Mouse (Mus musculus): Measurements from ENCODE around the gene Pard3b. TPM values are rescaled to one million over a fixed set of nuclear protein-coding genes. Genes with fewer than 3 reads are reported as not detected.

Pard3b gene
- polyA plus RNA-seq, 1 experiment: 0.69 TPM

DNA sequence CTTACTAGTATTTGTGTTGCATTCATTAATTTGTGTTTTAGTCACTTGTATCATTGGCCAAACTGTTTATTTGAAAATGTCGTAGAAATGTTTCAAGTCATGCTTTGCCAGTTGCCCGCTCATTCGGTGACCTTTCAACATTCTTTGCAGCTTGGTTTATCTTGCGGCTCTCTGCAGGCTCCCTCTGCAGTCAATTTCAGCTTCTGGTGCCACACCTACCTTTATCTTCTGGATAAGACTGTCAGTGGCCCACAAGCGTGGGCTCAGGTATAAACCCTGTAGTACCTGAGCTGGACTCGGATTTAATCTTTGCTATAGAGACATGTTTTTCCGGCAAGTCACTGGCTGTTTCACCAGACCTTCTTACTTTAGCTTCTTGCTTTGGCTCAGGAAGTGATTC lies 456.3 kb downstream of the Pard3b start:
- H3K4me3 ChIP-seq (ENCODE audit: extremely low read depth, insufficient read depth, insufficient read length): no peak overlapping the region
- no peaks in the 10 kb centered on the region for H3K4me1 ChIP-seq (ENCODE audit: control insufficient read depth, insufficient read depth, insufficient read length)
- no peak overlapping the region for H3K27ac ChIP-seq (ENCODE audit: insufficient read depth, low read length)
- TF ChIP-seq POLR2A (IDR thresholded peaks at IDR 0.05; ENCODE audit: low read depth, low read length): no peak
- no peak for TF ChIP-seq CTCF (IDR thresholded peaks at IDR 0.05; ENCODE audit: extremely low read depth, insufficient read depth, insufficient read length, insufficient replicate concordance)
- 95% methylated on average over 7 of the region's 7 CpGs for WGBS
- DNase-seq (ENCODE audit: low read depth in 1 of 2, low spot score in 2 of 2): no peak
- H3K36me3 ChIP-seq (ENCODE audit: control insufficient read depth, insufficient read depth, low read length): no peaks in the 10 kb centered on the region
- H3K27me3 ChIP-seq (ENCODE audit: control insufficient read depth, insufficient read depth, low read length): no peaks in the 10 kb centered on the region

DNA sequence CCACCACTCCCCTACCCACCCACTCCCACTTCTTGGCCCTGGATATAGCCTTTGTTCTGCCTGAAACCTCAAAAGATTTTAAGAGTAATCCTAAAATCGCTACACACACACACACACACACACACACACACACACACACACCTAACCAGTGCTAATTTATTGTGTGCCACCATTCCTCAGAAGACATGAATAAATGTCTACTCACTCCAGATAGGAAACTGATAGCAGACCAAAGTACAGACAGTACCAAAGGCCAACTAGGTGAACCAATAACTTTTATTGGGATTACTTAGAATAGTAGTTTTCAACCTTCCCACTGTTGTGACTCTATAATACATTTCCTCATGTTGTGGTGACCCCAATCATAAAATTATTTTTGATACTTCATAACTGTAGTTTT lies 483.8 kb downstream of the Pard3b start:
- H3K4me3 ChIP-seq (ENCODE audit: extremely low read depth, insufficient read depth, insufficient read length): no peak overlapping the region
- 97% methylated on average over 1 of the region's 1 CpGs for WGBS
- H3K27ac ChIP-seq (ENCODE audit: insufficient read depth, low read length): no peak overlapping the region
- H3K27me3 ChIP-seq (ENCODE audit: control insufficient read depth, insufficient read depth, low read length): no peaks in the 10 kb centered on the region
- H3K36me3 ChIP-seq (ENCODE audit: control insufficient read depth, insufficient read depth, low read length): no peaks in the 10 kb centered on the region
- TF ChIP-seq CTCF (IDR thresholded peaks at IDR 0.05; ENCODE audit: extremely low read depth, insufficient read depth, insufficient read length, insufficient replicate concordance): no peak
- TF ChIP-seq POLR2A (IDR thresholded peaks at IDR 0.05; ENCODE audit: low read depth, low read length): no peak
- H3K4me1 ChIP-seq (ENCODE audit: control insufficient read depth, insufficient read depth, insufficient read length): no peaks in the 10 kb centered on the region
- no peak for DNase-seq (ENCODE audit: low read depth in 1 of 2, low spot score in 2 of 2)

DNA sequence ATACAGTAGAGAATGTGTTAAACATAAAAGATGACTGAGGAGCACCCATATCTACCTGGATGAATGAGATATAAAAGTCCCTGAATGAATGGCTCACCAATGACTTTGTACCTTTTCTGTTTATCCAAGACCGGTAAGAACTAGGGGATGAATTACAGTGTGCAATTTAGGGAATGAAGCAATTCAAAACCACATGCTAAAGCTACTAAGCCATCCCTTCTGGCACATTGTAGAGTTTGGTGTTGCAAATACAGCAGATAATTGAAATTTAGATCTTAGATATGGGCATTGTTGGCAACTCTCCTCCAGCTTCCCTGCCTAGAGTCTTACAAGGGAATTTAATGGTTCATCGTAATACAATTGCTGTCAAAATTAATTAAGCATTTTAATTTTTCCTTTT lies 490.6 kb downstream of the Pard3b start:
- WGBS: 94% methylated on average over 2 of the region's 2 CpGs
- no peak overlapping the region for H3K4me3 ChIP-seq (ENCODE audit: extremely low read depth, insufficient read depth, insufficient read length)
- H3K27me3 ChIP-seq (ENCODE audit: control insufficient read depth, insufficient read depth, low read length): no peaks in the 10 kb centered on the region
- no peaks in the 10 kb centered on the region for H3K4me1 ChIP-seq (ENCODE audit: control insufficient read depth, insufficient read depth, insufficient read length)
- H3K27ac ChIP-seq (ENCODE audit: insufficient read depth, low read length): no peak overlapping the region
- DNase-seq (ENCODE audit: low read depth in 1 of 2, low spot score in 2 of 2): no peak
- TF ChIP-seq POLR2A (IDR thresholded peaks at IDR 0.05; ENCODE audit: low read depth, low read length) (no peak), CTCF (IDR thresholded peaks at IDR 0.05; ENCODE audit: extremely low read depth, insufficient read depth, insufficient read length, insufficient replicate concordance) (no peak)
- no peaks in the 10 kb centered on the region for H3K36me3 ChIP-seq (ENCODE audit: control insufficient read depth, insufficient read depth, low read length)

DNA sequence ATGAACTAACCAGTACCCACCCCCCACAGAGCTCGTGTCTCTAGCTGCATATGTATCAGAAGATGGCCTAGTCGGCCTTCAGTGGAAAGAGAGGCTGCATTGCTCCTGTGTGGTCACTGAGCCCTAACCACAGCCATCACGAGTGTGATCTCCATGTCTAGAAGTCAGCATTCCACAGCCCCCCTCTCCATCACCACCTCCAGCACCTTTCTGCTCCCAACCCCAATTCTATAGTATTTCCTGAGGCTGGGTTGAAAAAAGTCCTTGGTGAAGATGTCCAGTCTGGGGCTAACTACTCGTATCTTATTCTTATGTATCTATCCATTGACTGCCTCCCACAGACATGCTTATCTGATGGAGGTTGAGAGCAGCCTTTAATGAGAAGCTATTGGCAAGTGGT lies 509.5 kb downstream of the Pard3b start:
- TF ChIP-seq POLR2A (IDR thresholded peaks at IDR 0.05; ENCODE audit: low read depth, low read length): no peak
- no peak for TF ChIP-seq CTCF (IDR thresholded peaks at IDR 0.05; ENCODE audit: extremely low read depth, insufficient read depth, insufficient read length, insufficient replicate concordance)
- Histone ChIP-seq H3K27me3 (ENCODE audit: control insufficient read depth, insufficient read depth, low read length) (no peaks in the 10 kb centered on the region), H3K4me1 (ENCODE audit: control insufficient read depth, insufficient read depth, insufficient read length) (no peaks in the 10 kb centered on the region), H3K36me3 (ENCODE audit: control insufficient read depth, insufficient read depth, low read length) (no peaks in the 10 kb centered on the region), H3K4me3 (ENCODE audit: extremely low read depth, insufficient read depth, insufficient read length) (no peak overlapping the region), H3K27ac (ENCODE audit: insufficient read depth, low read length) (no peak overlapping the region)
- DNase-seq (ENCODE audit: low read depth in 1 of 2, low spot score in 2 of 2): no peak
- WGBS: 61% methylated on average over 4 of the region's 4 CpGs

- TF ChIP-seq POLR2A (IDR thresholded peaks at IDR 0.05; ENCODE audit: low read depth, low read length) (no peak), CTCF (IDR thresholded peaks at IDR 0.05; ENCODE audit: extremely low read depth, insufficient read depth, insufficient read length, insufficient replicate concordance) (no peak)
- H3K27ac ChIP-seq (ENCODE audit: insufficient read depth, low read length): no peak overlapping the region
- no peak overlapping the region for H3K4me3 ChIP-seq (ENCODE audit: extremely low read depth, insufficient read depth, insufficient read length)
- DNase-seq (ENCODE audit: low read depth in 1 of 2, low spot score in 2 of 2): no peak
- WGBS: 9% methylated on average over 6 of the region's 6 CpGs
- H3K27me3 ChIP-seq (ENCODE audit: control insufficient read depth, insufficient read depth, low read length): no peaks in the 10 kb centered on the region
- no peaks in the 10 kb centered on the region for H3K36me3 ChIP-seq (ENCODE audit: control insufficient read depth, insufficient read depth, low read length)
- H3K4me1 ChIP-seq (ENCODE audit: control insufficient read depth, insufficient read depth, insufficient read length): no peaks in the 10 kb centered on the region
Measured at GRCm38 (mm10) chr1:62148786-62149185, 510.2 kb downstream of the Pard3b start.

GRCm38 (mm10) chr1:62155970-62156369 lies 517.3 kb downstream of the Pard3b start:
- no peak for DNase-seq (ENCODE audit: low read depth in 1 of 2, low spot score in 2 of 2)
- no peaks in the 10 kb centered on the region for H3K36me3 ChIP-seq (ENCODE audit: control insufficient read depth, insufficient read depth, low read length)
- no peak overlapping the region for H3K27ac ChIP-seq (ENCODE audit: insufficient read depth, low read length)
- H3K4me1 ChIP-seq (ENCODE audit: control insufficient read depth, insufficient read depth, insufficient read length): no peaks in the 10 kb centered on the region
- TF ChIP-seq CTCF (IDR thresholded peaks at IDR 0.05; ENCODE audit: extremely low read depth, insufficient read depth, insufficient read length, insufficient replicate concordance): no peak
- TF ChIP-seq POLR2A (IDR thresholded peaks at IDR 0.05; ENCODE audit: low read depth, low read length): no peak
- H3K27me3 ChIP-seq (ENCODE audit: control insufficient read depth, insufficient read depth, low read length): no peaks in the 10 kb centered on the region
- 89% methylated on average over 1 of the region's 1 CpGs for WGBS
- H3K4me3 ChIP-seq (ENCODE audit: extremely low read depth, insufficient read depth, insufficient read length): no peak overlapping the region

DNA sequence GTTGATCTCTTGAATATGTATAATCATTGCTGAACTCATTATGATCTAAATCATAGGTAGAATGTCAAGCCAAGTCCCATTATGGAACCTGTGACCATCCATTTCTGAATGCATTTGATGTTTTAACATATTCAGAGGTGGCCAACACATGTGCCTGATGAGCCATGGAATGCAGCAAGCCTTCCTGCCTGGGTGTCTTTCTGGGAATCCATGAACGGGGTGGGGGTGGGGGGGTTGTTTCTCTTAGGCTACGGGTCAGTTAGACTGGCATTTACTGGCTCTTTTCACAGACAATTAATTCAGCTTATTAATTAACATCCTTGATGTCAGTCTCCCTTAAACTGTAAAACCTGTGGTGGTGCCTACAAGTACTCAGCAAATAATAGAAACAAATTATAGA lies 521.0 kb downstream of the Pard3b start:
- no peaks in the 10 kb centered on the region for H3K4me1 ChIP-seq (ENCODE audit: control insufficient read depth, insufficient read depth, insufficient read length)
- no peaks in the 10 kb centered on the region for H3K27me3 ChIP-seq (ENCODE audit: control insufficient read depth, insufficient read depth, low read length)
- H3K27ac ChIP-seq (ENCODE audit: insufficient read depth, low read length): no peak overlapping the region
- TF ChIP-seq POLR2A (IDR thresholded peaks at IDR 0.05; ENCODE audit: low read depth, low read length): no peak
- TF ChIP-seq CTCF (IDR thresholded peaks at IDR 0.05; ENCODE audit: extremely low read depth, insufficient read depth, insufficient read length, insufficient replicate concordance): no peak
- no peaks in the 10 kb centered on the region for H3K36me3 ChIP-seq (ENCODE audit: control insufficient read depth, insufficient read depth, low read length)
- no peak overlapping the region for H3K4me3 ChIP-seq (ENCODE audit: extremely low read depth, insufficient read depth, insufficient read length)
- 96% methylated on average over 2 of the region's 2 CpGs for WGBS
- DNase-seq (ENCODE audit: low read depth in 1 of 2, low spot score in 2 of 2): no peak

Data from spleen, adult 2 months (tissue).